Mouse (Mus musculus) bone marrow, adult 2 months (tissue): Measurements from ENCODE around the gene Hras.

Experiments used
- CTCF ChIP-seq: fragments of 200-500 bp; IDR thresholded peaks from 2 replicates; pipeline ENCODE4 v1.5.1; 2011; ENCODE audit warnings: low read length, control low read depth; ENCODE audit not compliant: control insufficient read depth, insufficient read depth
- POLR2A ChIP-seq: fragments of 200-500 bp; IDR thresholded peaks from 2 replicates; pipeline ENCODE4 v1.6.1; 2011; ENCODE audit warnings: low read depth, mild to moderate bottlenecking, control low read depth, low read length, borderline replicate concordance; ENCODE audit not compliant: control insufficient read depth

DNA sequence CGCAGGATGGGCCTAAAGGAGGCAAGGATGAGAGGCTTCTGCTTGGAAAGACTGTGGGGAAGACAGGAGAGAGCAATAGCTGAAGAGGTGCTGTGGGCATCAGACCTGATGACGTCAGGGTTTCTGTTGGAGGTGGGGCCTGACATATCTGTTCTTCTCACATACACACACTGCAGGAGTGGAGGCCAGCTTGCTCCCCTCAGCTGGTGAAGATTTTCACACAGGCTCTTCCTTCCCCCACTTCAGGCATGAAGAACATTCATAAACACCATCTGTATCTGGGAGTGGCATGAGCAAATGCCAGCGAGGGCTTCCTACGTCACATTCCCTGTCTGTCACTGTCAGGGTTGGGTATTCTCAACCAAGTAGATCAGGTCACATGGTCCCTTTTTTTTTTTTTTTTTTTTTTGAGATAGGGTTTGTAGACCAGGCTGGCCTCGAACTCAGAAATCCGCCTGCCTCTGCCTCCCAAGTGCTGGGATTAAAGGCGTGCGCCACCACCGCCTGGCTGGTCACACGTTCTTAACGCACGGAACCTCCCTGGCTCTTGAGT lies 47.7 kb downstream of the Hras start:
- TF ChIP-seq CTCF (no peak), POLR2A (no peak)
